Mouse (Mus musculus) cortical plate, adult 2 months (tissue): ENCODE measurements around the gene Oxsr1. TPM values are rescaled to one million over a fixed set of nuclear protein-coding genes. Genes with fewer than 3 reads are reported as not detected.

Experiments
- H3K27ac ChIP-seq: fragments of 200-500 bp; 2 replicates; pipeline ENCODE4 v1.5.1; 2012; ENCODE audit warnings: low read length, control low read depth, inconsistent platforms; ENCODE audit not compliant: insufficient read depth
- H3K4me1 ChIP-seq: fragments of 200-500 bp; 2 replicates; pipeline ENCODE4 v1.6.1; 2011; ENCODE audit warnings: low read length; ENCODE audit not compliant: control insufficient read depth, insufficient read depth
- H3K4me3 ChIP-seq: fragments of 200-500 bp; 2 replicates; pipeline ENCODE4 v1.5.1; 2011; ENCODE audit warnings: mild to moderate bottlenecking, low read length, control low read depth; ENCODE audit not compliant: insufficient read depth
- CTCF ChIP-seq: fragments of 200-500 bp; IDR thresholded peaks from 2 replicates; pipeline ENCODE4 v1.5.1; 2011; ENCODE audit warnings: mild to moderate bottlenecking, control low read depth, low read length; ENCODE audit not compliant: insufficient read depth; ENCODE audit errors: extremely low read depth
- POLR2A ChIP-seq: fragments of 200-500 bp; IDR thresholded peaks from 2 replicates; pipeline ENCODE4 v1.6.1; 2011; ENCODE audit warnings: mild to moderate bottlenecking, low read length, control low read depth; ENCODE audit not compliant: insufficient read depth; ENCODE audit errors: extremely low read depth
- polyA plus RNA-seq: library from polyadenylated mRNA; depleted of rRNA; stranded (reverse); fragments of >200 nt; gene quantifications from 2 replicates; pipeline ENCODE4 v1.2.3, GENCODE M21; 2012

Oxsr1 gene
- polyA plus RNA-seq, 1 experiment, result 46.9 TPM

DNA sequence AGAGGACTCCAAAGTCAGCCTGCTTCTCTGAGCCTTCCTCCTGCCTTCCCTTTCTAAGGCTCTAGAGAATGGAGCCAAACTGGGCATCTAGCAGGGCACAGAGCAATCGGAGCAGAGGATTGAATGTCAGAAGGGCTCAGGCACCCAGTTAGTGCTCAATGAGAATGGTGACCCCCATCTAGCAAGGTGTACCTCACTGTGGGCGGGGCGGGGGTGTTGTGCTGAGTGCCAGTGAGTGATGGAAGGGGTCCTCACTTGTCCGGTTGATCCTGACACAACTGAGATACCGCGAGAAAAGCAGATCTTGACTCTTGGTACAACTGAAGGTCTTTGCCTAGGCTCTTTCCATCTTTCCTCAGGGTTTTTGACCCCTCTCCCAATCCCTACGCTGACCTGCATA, 16.9 kb upstream of the Oxsr1 start:
- peak overlapping the region; percentile 56 for H3K4me3 ChIP-seq
- no peak overlapping the region for H3K27ac ChIP-seq
- TF ChIP-seq CTCF (no peak), POLR2A (no peak)

DNA sequence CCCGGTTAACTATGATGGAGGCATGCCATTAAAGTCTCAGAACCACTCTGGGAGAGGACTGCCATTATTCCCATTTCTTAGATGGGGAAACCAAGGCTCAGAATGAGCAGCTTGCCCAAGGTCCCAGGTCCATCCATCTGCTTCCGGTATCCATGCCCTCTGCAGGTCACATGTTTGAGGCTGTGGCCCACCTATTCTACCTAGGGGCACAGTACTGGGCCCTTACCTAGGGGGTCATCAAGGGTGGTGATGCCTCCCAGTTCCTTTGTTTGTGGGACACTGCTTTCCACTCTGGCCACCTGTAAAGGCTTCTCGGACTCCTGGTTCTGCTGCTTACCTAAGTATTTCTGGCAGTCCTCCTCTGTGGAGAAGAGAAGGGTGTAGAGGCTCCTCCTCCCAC, 16.1 kb upstream of the Oxsr1 start:
- peaks cover 3% of the 10 kb centered on the region for H3K4me1 ChIP-seq
- H3K4me3 ChIP-seq, result no peak overlapping the region
- no peak for TF ChIP-seq CTCF
- TF ChIP-seq POLR2A, result no peak
- H3K27ac ChIP-seq, result no peak overlapping the region

More for the DNA sequence above, 16.9 kb upstream of the Oxsr1 start:
- peaks cover 3% of the 10 kb centered on the region for H3K4me1 ChIP-seq

DNA sequence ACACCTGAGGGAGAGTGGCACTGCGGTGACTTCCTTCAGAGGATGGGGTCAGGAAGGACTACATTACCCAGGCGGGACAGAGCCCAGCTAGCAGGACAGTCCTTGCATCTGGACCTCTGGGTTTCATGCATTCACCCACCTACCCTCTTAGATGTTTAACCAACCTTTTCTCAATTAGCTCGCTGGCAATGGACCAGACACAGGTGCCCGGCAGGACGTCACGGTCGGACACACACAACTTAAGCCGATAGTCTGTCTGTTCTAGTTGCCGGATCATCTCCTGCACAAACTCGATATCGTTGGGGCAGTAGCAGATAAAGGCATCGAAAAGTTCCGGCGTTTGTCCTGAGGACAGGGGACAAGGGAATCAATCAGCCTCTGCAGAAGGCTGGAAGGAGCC, 15.6 kb upstream of the Oxsr1 start:
- TF ChIP-seq CTCF (no peak), POLR2A (no peak)
- Histone ChIP-seq H3K4me3 (no peak overlapping the region), H3K4me1 (peaks cover 3% of the 10 kb centered on the region), H3K27ac (no peak overlapping the region)

DNA sequence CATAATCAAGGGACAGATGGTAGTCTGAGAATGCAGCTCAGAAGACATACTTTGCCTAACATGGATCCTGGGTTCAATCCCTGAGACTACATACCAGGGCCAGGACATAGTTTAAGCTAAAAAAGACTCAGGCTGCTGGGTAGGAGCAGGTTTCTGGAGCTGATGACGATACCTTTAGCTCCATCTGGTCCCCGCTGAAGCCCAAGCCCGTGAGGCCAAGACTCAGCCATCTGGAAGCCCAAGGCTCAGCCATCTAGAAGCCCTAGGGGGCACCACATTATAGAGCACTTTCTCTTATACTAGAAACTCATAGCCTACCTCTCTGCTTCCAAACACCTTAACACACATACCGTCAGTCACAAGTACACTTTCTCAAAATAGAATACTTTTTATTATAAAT, 13.3 kb upstream of the Oxsr1 start:
- Histone ChIP-seq H3K27ac (no peak overlapping the region), H3K4me3 (no peak overlapping the region), H3K4me1 (no peaks in the 10 kb centered on the region; the same call in 1 of the 2 replicates)
- TF ChIP-seq CTCF, result no peak
- no peak for TF ChIP-seq POLR2A

DNA sequence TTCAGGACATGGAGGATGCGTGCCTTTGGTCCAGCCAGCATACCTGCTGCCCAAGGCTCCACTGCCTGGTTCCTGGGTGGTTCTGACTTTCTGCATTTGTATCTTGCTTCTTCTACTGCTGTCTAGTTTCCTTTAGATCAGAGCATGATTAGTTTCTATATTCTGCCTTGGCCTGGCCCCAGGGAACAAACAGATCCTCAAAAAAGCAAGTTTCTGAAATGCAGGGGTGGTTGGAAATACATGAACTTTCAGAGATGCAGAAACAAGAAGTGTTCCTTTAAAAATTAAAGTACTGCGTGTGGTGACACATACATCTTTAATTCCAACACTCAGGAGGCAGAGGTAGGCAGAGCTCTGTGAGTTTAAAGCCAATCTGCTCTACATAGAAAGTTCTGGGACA, 12.6 kb upstream of the Oxsr1 start:
- Histone ChIP-seq H3K4me3 (no peak overlapping the region), H3K27ac (peak overlapping the region; percentile 31), H3K4me1 (no peaks in the 10 kb centered on the region; the same call in 1 of the 2 replicates)
- 0 out of 2 replicates have a peak, but pooled peaks have one; percentile 35 for TF ChIP-seq POLR2A
- TF ChIP-seq CTCF, result no peak

DNA sequence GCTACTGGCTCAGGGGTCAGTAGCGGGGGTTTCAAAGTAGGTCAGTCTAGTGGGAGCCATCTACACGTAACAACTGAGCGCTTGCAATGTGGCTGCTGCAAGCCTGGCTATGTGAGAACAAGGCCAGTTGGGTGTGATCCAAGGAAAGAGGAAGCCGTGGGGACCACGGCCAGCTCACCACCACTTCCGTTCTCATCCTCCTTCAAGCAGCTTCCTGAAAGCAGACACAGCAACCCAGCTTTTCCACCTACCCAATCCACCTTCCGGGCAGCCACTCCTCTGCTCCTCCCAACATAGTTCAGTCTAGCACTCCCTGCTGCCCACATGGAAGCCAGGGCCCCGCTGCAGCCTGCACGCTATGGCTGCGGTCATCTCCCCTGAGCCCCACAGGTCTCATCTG, 12.1 kb upstream of the Oxsr1 start:
- H3K27ac ChIP-seq, result peak overlapping the region; percentile 31
- no peak for TF ChIP-seq CTCF
- H3K4me1 ChIP-seq, result no peaks in the 10 kb centered on the region; the same call in 1 of the 2 replicates
- H3K4me3 ChIP-seq, result no peak overlapping the region

DNA sequence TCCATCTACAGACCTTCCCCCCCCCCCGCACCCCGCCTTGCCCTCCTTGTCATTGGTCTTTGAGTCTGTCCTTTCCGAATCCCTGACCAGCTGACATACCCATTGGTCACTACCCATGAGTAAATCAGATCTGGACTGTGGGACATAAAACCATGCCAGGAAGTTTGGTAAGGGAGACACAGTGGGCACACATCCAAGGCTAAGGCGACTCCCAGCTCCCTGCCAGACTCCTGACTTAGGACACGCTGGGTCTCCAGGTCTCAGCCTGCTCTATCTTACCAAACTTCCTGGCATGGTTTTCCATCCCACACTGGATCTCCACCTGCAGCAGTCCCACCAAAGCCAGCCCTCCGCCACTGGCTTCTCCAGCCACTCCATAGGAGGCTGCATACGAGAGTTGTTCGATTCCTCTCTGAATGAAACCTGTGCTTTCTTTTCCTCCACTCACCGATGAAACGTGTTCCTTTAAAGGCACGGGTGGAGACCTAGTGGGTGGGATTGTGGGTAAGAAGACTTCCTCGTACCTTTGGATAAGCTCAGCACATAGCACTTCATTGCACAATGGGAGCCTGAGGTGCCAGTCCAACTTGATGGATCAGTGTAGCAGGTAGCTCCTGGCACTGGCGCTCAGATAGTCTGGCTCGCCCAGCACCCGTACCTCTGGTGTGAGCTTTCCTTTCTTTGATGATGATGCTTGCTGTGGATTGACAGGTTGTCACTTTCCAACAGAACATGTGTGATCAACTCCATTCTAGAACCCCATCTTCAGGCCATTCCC, 8.1 kb upstream of the Oxsr1 start:
- no peak overlapping the region for H3K4me3 ChIP-seq
- no peak overlapping the region for H3K27ac ChIP-seq
- no peaks in the 10 kb centered on the region for H3K4me1 ChIP-seq
- TF ChIP-seq POLR2A (no peak), CTCF (no peak)

DNA sequence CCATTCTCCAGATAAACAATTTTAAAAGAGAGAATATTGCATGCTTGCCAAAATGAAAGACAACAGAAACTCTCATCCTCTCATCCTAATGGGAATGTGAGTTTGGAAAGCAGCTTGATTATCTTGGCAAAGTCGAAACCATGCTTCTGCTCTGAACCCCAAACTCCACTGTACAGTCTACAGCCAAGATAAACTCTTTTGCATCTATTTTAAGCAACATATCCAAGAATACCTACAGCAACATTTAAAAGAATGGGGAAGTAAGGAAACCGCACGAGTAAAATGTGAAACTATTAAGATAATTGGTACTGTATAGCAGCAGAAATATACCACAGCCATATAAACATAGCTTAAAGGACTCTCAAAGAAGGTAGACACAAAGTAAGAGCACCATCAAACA, 6.3 kb upstream of the Oxsr1 start:
- Histone ChIP-seq H3K4me1 (no peaks in the 10 kb centered on the region), H3K4me3 (no peak overlapping the region)
- TF ChIP-seq POLR2A, result no peak
- no peak for TF ChIP-seq CTCF

DNA sequence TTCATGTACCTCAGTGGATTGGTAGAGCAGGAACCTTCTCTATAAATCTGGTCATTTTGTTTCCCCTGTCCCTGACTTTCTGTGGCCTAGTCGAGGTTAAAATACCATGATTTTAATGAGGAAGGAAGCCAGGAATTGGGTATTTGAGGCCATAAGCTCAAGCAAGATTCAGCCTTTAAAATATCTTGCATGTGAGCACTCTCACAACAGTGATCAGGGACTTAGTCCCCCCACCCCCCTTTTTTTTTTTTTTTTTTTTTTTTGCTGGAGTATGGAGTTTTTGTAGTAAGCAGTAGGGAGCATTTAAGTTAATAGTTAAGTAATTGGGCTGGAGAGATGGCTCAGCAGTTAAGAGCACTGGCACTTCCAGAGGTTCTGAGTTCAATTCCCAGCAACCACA, 1.9 kb upstream of the Oxsr1 start:
- TF ChIP-seq CTCF, result no peak
- no peak for TF ChIP-seq POLR2A

More for the DNA sequence above, 6.3 kb upstream of the Oxsr1 start:
- no peak overlapping the region for H3K27ac ChIP-seq

DNA sequence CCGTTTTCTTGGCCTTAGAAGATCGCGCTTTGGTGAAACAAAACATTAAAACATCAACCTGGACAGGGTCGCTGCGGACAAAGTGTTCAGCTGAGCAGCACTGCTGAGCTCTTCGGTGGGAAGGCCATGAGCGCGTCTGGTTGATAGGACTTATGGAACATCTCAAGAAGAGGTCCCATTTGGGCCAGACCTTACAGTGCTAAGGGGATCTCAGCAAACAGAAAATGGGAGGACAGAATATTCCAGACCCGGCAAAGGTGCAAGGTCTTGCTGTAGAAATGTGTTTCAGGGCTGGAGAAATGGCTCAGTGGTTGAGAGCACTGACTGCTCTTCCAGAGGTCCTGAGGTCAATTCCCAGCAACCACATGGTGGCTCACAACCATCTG, 1.0 kb upstream of the Oxsr1 start:
- H3K4me1 ChIP-seq, result peaks cover 2% of the 10 kb centered on the region; the same call in 1 of the 2 replicates

More for the DNA sequence above, 1.9 kb upstream of the Oxsr1 start:
- Histone ChIP-seq H3K4me1 (peaks cover 2% of the 10 kb centered on the region; the same call in 1 of the 2 replicates), H3K4me3 (no peak overlapping the region), H3K27ac (no peak overlapping the region)

More for the DNA sequence above, 1.0 kb upstream of the Oxsr1 start:
- Histone ChIP-seq H3K27ac (peak overlapping the region; percentile 75), H3K4me3 (peak overlapping the region; percentile 99)
- TF ChIP-seq POLR2A, result no peak
- no peak for TF ChIP-seq CTCF
